Mouse (Mus musculus) natural killer cell, adult 2 months (primary cell): ENCODE results near the gene Ptcd2.
"Not testable (repeated sequence)": the region's sequence is repeated elsewhere in the genome, so short reads cannot be mapped to it uniquely, and the experiment has no call there.

ENCODE experiments used
- DNase-seq, 2 experiments: peaks; one replicate each; pipeline ENCODE4 v3.0.0; 2022; ENCODE audit warnings: low spot score in 2 of 2

Gene Ptcd2

DNA sequence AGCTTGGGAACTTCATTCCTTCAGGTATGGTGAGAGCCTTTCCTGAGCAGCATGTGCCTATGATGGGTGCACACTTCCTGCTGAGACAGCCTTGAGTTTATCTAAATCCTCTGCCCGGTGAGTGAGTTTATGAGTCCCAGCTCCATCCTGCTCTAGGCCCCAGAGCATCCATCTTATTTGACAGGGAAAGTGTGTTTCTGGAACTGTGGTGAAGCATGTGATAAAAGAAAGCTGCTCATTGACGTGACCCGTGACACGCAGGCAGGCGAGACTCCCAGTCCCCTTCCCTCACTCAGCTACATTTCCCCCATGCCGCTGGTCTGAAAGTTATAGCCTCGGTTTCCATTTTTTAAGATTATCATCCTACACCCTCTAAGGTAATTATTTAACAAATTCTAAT is 11.4 kb upstream of the Ptcd2 start:
- no peak for DNase-seq

DNA sequence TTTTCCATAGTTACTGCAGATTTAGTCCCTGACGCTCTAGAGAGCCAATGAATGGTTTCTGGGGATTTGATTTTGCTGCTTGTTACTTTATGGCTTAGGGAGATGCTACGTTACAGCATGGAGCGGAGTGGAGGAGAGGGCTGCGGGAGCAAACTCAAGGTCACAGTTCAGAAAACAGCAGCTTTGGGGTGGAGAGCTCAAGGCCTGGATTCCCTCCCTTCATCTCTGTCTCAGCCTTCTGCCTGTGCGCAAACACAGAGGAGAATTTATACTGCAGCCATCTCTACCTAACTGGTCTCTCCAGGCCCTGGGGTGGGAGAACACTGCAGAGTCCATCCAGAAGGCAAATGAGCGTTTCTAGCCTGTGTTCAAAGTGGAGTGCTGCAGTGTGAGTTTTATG is 10.6 kb upstream of the Ptcd2 start:
- no peak for DNase-seq

DNA sequence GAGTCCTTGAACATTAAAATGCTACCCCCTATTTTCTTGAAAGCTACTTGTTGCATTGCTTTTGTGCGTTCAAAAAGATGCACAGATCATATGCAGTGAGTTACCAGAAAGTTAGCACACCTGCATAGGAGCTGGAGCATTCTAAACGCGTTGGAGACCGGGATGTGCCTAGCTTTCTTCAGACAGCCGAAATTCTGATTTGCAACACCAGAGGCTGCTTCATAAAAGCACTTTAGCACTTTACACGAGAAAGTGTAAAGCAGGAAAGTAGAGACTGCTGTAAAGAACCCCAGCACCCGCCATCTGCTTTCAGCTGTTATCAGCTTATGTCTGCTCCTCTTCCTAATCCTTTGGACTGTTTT is 9.0 kb upstream of the Ptcd2 start:
- DNase-seq = no peak

DNA sequence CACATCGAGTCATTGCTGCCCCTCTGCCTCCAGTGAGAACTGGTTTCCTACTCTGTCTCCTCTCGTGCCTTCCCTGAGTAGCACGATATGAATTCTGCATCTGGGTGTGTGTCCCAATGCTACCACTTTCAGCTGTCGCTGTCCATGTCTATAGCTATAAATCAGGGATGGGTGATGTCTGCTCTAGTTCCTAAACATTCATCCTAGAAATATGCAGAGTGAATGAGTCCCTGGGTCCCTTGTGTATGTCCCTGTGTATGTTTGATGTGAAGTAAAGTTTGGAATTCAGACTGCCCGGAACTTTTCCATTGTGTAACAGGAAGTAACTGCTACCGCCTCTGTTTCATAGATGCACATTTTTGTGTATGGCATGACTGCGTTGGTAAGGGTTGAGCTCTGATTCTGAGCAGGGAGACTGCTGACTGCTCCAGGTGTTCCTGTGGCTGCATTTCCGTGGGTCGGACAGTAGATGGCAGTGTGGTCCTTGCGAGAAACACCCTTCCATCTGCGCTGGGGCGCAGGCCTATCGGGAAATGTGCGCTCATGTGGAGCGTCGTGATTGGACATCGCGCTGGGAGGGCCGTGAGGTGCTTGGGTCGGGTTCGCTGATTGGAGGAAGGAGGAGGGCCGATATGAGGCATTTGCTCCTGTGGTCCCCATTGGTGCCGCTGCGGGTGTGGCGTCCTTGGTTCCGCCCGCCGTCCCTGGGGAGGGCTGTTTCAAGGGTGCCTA is 8.4 kb upstream of the Ptcd2 start:
- DNase-seq = peak; percentile 92 to 94

DNA sequence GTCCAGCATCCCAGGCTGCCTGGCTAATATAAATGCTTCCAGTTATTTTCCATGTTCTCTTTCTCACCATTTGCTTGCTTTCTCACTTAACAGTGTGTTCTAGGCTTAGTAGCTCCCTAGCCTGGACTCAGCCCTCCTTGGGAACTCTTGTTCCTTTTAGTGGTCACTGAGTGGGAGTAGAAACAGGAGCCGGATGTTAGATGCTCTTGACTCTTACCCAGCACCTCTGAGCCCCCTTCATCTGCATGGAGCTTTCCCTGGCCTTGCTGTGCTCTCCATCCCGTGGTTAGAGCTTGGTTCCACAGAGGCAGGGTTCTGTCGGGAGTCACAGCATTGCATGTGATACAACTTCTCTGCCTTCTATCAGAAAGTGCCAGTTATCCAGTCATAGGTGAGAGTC is 7.1 kb upstream of the Ptcd2 start:
- no peak for DNase-seq

DNA sequence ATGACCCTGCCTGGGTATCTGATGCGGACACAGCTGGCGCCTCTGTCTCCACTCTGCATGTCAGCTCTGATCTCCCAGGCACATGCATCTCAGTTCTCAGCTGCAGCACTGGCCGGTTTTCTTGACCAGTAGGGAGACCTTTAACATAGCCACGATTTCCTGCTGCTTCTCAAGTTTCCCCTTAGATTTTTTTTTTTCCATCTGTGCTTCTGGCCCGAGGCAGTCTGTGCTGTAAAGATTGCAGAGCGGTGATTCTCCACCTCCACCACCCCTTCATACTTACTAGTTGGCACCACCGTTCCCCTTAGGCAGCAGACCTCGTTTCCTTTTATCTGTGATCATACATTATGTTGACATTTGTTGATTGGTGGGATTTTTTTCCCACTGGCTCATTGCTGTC is 6.7 kb upstream of the Ptcd2 start:
- no peak for DNase-seq

DNA sequence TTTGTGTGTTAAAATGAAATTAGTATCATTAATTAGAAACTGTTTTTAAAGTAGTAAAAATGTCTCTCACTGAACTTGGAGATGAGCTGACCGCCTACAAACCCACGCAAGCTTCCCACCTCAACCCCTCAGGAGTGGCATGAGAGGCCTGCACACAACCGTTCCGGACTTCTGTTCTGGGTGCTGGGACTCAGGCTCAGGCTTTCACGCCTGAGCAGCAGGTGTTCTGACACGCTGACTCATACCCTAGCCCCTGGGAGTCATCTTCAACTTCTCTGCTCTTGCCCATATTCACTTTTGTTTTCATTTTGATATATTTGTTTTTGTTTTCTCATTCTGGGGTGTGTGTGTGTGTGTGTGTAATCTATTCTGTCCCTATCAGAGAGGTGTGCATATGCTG is 5.5 kb upstream of the Ptcd2 start:
- DNase-seq = no peak

DNA sequence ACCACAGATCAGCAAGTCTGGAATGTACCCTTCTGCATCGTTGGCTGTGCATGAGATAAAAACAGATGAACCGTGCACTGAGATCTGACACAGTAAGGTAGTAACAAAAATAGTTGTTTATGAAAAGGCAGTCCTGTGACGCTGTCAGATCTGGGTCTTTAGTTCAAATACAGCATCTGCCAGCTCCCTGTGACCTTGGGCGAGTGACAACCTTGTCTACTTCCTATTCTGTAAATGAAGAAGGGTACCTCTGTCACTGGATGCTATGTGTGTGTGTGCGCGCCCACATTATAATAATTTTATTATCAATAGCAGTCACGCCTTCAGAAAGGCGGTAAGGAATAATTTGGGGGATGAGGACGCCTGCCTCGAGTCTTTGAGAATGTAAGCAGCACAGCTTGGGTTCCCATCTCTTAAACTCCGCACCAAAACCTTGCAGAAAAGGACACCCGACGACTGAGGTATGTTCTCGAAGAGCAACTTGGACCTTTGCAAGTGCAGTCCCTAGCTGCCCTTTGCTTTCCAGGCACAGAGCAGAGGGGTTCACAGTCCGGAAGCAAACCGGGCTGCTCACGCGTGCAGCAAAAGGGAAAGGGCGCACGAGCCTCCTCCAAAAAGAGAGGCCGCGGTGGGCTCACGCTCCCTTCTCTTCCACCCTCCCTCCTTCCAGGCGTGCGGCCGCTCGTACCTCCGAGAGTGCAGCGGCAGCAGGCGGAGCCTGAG is 468 bp downstream of the Ptcd2 start:
- DNase-seq = no peak

DNA sequence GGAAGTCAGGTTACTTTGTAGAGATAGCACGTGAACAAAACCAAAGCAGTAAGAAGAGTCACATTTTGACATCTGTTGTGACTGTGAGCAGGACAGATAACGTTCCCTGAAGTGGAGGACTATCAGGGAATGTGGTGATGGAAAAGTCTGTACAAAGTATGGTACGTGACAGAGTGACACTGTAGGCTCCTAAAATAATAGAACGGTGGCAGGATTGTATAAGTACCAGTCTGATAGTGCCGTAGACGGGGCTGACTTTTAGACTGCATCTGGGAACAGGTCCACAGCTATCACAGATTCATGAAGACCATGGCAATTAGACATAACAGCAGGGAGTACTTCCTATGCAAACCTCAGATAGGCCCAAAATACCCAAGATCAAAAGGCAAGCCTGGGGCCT is 3.0 kb downstream of the Ptcd2 start:
- no peak for DNase-seq

DNA sequence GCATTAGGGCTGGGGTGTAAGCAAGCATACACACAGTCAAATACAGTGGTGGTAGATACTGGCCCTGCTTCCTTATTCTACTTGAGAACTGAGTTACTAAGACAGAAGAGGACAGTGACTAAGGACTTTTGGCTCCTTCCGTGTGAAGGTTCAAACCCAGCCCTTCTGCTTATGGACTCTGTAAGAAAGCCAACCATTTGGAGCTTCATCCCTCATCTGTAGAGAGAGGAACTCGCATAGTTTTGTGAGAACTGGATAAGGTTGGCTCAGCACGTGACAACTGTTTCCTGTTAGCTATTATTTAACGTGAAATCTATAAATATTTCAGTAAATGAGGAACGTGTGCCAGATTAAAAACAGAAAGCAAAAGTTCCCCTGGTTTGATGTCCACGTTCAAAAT is 7.0 kb downstream of the Ptcd2 start:
- no peak for DNase-seq

DNA sequence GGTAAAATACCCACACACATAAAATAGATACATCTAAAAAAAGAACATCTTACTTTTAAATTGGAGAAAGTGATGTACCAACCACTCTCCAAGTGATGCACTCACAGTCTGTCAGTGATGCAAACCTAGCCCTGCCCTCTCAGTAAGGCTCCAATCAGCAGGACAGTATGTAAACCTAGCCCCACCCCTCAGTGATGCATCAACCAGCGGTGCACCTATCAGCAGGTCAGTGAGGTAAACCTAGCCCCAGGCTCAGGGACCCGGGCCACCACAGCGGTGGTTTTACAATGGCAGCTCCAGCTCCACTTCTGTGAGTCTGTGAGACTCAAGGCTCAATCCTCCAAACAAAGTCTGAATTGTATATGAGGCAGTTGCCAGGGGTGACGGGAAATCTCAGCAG is 13.2 kb downstream of the Ptcd2 start:
- no peak for DNase-seq

DNA sequence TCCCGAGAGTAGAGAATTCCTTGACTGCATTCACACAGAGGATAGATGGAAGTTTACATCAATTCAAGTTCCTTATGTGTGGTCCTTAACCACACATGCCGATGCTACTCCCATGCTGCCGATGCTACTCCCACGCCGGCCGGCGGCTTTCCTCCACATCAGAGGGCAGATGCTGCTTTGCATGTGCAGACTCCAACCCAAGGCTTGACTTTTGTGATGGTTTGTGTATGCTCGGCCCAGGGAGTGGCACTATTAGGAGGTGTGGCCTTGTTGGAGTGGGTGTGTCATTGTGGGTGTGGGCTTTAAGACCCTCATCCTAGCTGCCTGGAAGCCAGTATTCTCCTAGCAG is 20.2 kb downstream of the Ptcd2 start:
- not testable (repeated sequence) for DNase-seq

DNA sequence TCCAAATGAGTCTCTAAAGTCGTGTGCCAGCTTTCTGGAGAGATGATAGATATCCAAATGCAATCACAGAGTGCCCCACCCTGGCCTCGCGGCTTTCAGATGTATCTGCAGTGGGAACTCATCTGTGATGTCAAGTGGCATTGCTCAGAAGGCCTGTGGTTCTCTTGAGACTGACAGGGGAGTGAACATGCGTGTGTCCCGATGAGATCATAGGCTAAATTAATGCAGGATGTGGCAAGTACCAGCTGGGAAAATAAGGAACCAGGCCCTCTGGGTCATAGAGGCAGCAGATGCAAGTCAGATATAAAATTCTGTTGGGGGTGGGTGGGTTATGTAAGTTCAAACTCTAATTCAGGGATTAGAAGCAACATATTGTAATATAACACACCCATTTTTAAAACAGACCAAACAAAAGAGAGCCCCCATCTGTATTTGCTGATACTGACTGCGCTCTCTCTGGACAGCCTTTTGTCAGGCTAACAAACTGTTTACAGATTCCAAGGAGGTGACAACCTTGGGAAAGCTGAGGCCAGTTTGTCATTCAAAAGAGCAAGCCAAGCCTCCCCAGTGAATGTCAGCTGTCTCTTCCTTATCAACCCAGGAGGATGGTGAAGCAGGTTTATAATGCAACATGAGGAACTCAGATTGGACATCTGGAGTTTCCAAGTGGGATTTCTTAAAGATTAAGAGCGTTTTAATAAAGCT is 20.7 kb downstream of the Ptcd2 start:
- DNase-seq = no peak

DNA sequence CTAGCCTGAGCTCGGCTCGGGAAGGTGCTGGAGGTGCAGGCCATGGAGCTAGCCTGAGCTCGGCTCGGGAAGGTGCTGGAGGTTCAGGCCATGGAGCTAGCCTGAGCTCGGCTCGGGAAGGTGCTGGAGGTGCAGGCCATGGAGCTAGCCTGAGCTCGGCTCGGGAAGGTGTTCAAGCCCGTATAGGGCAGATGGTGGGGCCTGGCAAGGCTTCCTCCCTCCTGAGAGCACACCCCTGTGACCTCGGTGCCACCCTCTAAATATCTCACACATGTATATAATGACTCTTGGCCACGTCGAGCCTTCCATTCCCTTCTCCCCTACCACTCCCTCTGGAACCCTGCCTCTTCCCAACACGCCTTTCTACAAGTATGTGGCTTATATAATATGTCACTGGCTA is 21.6 kb downstream of the Ptcd2 start:
- not testable (repeated sequence) for DNase-seq

DNA sequence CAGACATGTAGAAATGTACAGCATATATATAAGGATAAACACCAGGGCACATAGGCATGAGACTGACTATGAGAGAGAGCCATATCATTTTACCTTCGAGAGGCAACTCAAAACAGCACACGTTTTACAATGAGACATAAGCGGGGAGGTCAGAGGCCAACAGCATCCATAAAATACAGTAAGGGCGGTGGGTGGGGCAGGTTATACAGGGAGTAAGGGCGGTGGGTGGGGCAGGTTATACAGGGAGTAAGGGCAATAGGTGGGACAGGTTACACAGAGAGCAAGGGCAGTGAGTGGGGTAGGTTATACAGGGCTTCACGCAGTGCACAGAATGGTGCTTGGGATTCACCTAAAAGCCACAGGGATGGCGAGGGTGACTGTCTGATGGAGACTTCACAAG is 24.1 kb downstream of the Ptcd2 start:
- no peak for DNase-seq

DNA sequence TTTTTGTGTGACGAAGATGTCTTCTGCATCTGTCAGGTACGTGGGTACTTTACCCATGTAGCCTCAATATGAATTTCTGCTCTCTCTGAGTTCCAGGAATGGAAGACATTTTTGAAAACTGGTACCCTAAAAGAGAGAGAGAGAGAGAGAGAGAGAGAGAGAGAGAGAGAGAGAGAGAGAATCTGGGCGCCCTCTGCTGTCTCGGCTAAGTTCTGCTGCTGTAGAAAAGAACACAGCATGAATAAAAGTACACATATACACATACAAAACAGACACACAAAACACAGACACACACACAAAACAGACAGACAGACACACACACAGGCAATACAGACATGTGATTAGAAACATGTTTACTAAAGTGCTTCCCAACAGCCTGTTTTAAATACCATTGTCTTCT is 27.4 kb downstream of the Ptcd2 start:
- no peak for DNase-seq

DNA sequence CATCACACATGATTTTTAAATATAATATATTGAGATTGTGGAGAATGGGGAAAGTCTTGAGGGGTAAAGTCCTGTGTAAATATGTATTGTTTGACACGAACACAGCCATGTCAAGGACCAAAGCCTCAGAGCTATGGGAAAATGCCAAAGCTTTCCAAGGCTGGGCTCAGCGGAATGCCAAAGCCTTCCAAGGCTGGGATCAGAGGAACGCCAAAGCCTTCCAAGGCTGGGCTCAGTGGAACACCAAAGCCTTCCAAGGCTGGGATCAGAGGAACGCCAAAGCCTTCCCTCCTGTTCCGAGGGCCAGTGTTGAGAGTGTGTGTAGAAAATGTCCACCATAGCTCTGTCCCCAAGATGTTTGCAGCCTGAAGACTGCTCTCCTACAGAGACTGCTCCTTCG is 28.1 kb downstream of the Ptcd2 start:
- no peak for DNase-seq

DNA sequence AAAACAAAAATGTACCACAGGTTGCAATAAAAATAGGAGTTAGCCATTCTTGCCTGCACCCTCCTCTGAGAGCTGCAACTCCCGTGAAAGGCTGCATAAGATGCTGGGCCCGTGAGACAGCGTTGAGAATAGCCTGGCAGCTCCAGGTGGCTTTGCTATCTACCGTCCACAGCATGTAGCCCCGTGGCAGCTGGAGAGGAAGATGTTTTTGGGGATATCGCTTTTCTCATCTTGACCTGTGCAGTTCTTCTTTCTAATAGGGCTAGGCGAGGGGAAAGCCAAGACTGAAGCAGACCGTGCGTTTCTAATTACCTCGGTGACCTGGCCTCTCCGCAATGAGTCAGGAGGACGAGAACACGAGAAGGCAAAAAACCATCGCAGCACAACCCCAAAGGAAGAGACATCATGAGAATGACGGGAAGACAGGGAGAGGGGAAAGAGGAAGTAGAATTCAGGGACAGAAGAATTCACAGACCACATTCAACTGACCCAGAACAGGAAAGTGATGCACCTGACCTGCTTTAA is 29.8 kb downstream of the Ptcd2 start:
- no peak for DNase-seq

DNA sequence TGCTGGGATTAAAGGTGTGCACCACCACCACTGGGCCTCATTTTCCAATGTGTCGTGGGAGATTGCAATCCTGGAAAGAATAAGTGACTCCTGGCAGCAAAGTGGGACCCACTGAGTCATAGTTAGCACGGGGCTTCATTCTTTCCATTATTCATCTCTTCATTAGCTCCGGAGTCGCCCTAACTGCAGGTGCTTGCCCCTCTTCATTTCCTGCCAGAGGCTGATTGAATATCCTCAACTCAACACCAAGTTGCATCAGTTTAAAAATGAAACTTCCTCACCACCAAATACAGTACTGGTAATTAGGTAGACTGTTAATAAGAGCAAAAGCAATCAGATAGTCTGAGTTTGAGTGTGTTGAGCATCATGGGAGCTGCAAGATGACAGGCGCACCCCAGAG is 30.4 kb downstream of the Ptcd2 start:
- DNase-seq = no peak

DNA sequence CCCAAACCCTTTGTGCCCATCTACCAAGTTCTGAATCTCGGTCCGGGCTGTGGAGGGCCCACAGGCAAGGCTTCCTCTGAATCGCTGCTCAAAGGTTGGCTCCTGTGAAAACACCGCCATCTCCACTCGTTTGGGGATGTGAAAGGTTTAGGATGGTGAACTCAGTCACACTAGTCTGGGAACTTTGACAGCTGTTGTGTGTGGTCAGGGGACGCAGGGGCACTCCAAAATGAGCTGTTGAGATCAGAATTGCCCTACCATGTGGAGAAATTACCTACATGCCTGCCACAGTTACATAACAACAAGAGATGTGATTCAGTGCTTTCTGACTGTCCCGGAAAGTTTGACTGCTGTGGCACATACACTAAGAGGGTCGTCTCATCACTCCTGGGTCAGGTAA is 36.1 kb downstream of the Ptcd2 start:
- no peak for DNase-seq

DNA sequence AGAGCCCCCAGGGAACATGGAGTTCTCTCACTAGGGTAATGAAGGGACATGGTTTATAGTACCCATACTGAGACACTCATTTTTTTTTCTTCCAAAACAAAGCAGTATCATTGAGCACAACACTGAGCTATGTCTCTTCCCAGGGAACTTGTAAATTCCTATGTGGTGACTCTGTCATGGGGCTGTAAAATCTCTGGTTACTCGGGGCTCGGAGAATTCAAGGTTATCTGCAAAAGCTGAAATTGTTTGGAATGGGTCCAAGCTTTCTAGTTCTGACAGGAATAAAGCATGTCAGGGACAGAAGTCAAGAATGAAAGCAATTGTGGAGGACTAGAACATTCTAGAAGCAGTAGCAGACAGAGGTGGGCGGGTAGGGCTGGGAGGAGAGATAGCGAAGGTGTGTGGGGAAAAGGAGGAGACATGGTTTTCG is 36.6 kb downstream of the Ptcd2 start:
- DNase-seq = no peak

DNA sequence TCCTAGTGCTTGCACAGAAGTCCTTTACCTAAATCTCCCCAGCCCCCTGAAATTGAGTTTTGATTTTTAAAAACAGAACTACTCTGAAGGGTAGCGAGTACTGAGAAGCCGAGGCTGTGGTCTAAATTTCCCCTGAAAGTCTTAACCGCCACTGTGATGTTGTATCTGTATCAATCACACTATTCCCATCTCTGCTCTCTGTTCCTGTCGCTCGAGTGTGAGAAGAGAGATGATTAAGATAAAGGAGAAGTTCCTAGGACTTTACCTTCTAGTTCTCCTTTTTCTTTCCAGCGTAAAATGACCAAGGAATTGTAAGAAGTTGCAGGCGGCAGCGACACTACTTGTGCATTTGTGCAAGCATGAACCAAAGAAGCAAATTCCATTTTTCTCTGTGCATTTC is 38.3 kb downstream of the Ptcd2 start:
- no peak for DNase-seq

DNA sequence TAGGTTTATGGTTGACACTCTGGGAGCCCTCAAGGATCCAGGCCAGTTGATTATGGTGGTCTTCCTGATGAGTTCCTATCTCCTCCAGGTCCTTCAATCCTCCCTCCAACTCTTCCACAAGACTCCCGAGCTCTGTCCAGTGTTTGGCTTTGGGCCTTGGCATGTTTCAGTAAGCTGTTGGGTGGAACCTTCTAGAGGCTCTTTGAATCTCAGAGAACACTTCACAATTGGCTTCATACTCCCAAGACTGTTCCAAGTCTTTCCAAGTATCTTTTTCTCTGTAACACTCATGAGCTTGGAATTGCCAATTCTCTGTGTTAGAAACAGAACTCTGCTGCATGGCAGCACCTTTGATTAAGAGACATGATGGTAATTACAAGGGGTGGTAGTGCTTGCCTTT is 39.3 kb downstream of the Ptcd2 start:
- DNase-seq = no peak
